Mouse (Mus musculus) 3T3-L1 (cell line): Measurements from ENCODE around the gene Lims1.
"Not testable (repeated sequence)": the region's sequence is repeated elsewhere in the genome, so short reads cannot be mapped to it uniquely, and the experiment has no call there.

ENCODE experiments used
- DNase-seq: peaks from one replicate; pipeline ENCODE4 v3.0.0-alpha.2; 2015; ENCODE audit warnings: low read depth, low spot score

Lims1 gene

DNA sequence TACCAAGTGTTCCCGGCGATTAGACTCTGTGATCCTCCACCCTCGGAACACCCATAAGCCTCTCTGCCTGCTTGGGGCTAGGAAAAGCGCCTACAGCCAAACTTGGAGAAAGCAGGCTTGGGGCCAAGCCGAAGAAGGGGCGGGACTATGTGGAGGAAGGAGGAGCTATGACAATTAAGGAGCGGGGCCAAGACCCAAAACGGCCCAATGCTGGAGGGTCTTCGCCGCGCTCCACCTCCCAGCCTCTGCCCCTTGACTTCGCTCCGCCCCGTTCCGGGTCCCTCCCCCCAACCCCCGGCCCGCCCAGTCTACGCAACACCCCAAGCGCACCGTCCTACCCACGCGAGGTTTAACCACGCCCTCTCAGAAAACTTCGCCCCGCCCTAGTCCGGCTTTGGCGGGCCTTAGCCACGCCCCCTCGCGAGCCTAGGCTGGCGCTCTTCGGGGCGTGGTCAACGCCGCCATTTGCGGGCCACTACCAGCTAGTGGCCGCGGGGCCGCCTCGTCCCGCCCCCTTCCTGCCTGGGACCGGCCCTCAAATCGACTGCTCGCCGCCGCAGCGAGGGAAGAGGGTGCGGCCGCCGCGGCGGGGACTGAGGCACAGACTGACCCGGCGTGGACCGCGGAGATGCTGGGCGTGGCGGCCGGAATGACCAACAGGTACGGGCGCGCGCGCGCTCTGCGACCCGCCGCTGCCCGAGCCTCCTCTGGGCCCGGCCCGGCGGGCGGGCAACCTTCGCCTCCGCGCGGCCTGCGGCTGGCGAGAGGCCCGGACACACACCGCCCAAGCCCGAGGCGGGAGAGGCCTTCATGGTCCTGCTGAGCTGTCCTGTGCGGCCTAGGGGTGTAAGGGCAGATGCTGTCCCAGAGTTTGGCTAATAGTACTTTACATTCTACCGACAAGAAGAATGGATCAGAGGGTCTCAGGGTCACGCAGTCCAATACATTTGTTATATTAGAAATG is at the start of gene Lims1:
Gene Lims1, plus strand, starts transcription at position 439 of the 964 bp plus-strand sequence.
- DNase-seq: peak; percentile 99

- no peak for DNase-seq
Observed at GRCm38 (mm10) chr10:58282238-58282637, 41.0 kb upstream of the Lims1 start.

DNA sequence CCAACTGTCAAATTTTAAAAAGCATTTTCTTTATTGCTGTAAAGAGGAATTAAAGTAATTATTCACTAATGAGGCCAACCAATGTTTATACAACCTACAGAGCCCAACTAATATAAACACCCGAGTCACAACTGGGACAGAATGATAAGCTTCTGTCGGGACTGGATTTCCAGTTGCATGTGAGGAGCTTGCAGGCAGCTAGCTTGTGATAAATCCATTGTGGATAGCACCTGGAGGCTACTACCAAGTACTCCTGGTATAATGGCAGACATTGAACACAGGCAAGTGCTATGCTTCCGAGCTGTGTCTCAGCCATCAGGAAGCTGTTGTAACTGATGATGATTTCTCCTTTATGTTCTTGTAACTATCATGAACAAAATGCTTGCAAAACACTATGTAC is 32.5 kb upstream of the Lims1 start:
- DNase-seq: no peak

GRCm38 (mm10) chr10:58294246-58294645 is 29.0 kb upstream of the Lims1 start:
- DNase-seq: no peak

DNA sequence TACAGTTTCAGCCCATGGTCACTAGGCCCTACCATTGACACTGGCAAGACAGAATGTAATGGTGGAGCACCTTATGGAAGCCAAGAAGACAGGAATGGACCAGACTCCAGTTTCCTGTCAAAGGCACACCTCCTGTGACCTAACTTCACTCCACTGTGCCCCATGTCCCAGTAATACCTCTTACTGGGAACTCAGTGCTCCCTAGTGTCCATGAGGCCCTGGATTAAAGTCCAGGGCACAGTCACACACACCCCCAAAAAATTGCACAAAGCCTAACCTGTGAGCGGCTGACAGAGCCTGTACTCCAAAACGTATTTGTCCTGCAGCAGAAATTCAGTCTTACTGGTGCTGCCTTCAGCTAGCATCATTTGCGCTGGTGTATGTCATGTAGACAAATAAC is 27.7 kb upstream of the Lims1 start:
- DNase-seq: no peak

DNA sequence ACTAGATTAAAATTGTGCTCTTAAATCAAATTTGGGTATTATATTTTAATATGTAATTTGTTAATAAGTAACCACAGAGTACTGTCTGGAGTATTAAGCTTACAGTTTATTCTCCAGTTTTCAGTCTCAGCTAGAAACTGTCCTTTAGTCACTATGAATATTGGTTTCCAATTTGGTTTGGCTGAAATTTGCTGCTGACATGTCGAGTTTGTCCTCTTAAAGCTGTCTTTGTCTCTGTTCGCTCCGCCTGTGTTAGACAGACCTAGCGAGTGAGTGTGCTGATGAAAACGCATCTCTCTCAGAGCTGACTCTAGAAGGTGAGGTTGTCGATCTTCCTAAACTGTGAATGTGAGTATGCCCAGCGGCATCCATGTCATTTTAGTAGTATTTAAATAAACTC is 18.3 kb upstream of the Lims1 start:
- no peak for DNase-seq

GRCm38 (mm10) chr10:58306897-58307296 is 16.4 kb upstream of the Lims1 start:
- DNase-seq: no peak

- DNase-seq: peak; percentile 73
Observed at GRCm38 (mm10) chr10:58310791-58311190, 12.5 kb upstream of the Lims1 start.

GRCm38 (mm10) chr10:58312887-58313286 is 10.4 kb upstream of the Lims1 start:
- DNase-seq: no peak

DNA sequence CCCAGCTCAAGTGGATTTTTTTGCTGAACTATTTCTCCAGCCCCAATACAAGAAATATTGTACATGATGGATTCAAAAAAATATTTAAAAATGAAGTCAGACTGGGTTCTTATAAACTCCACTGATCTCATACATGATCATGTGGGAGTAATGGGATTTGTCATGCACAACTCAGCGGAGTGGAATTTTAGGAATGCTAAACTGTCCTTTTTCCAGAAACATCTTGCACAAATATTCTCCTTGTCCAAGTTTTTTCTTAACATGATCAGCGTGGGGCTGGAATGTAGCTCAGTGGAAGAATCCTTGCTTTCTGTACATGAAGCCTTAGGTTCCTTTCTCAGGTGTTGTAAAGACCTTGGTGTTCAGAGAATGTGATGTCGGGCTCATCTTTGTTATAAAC is 2.4 kb upstream of the Lims1 start:
- DNase-seq: peak; percentile 86

DNA sequence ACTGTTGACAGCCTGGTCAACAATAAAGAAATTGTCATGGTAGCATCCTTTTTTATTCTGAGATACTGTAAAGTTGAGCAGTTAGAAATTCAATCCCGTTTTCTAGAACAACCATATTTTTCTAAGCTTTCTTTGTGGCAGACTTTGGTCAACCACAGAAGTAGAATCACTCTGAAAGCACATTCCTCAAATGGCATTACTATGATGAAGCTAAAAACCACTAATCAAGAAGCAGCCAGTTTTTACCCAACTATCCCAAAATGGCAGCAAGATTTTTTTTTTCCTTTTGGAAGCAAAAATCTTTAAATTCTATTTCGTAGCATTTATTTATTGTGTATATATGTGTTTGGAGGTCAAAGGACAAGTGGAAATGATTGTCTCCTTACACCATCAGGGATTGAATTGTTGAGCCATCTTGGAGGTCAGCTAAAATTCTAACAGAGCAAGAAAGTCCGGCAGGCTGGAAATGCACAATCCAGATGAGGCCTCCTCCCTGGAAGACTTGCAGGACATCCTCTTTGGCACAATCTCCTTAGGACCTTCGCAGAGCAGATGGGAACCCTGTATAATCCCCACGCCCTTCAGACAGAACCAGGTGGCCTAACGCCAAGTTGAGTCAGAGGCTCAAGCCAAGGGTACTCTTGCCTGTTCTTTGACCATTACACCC is 772 bp upstream of the Lims1 start:
- peak; percentile 84 for DNase-seq

DNA sequence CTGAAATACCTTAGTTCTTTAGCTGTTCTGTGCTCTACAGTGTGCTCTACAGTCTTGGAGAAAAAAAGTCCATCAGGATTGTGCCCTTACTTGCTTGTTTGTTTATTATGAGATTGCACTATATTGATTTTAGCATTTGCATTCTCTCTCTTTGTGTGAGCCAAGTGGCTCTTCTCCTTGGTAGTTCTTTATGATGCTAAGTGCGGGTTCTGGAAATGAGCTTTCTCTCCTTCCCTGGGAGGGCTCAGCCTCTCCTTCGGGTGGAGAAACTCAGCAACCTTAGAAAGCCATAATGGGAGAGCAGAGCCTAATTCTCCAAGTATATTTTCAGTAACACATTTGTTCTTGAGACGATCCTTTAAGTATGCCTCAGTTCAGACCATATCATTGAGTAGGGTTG is 3.0 kb downstream of the Lims1 start:
- no peak for DNase-seq

DNA sequence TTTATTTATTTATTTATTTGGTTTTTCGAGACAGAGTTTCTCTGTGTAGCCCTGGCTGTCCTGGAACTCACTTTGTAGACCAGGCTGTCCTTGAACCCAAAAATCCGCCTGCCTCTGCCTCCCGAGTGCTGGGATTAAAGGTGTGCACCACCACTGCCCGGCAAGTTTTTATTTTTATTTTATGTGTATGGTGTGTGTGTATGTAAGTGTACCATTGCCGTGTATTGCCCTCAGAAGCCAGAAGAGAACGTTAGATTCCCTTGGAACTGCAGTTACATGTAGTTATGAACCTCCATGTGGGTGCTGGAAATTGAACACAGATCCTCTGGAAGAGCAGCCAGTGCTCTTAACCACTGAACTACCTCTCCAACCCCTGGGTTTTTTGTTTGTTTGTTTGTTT is 4.6 kb downstream of the Lims1 start:
- DNase-seq: not testable (repeated sequence)

- no peak for DNase-seq
Observed at GRCm38 (mm10) chr10:58328517-58329108, 5.3 kb downstream of the Lims1 start.

DNA sequence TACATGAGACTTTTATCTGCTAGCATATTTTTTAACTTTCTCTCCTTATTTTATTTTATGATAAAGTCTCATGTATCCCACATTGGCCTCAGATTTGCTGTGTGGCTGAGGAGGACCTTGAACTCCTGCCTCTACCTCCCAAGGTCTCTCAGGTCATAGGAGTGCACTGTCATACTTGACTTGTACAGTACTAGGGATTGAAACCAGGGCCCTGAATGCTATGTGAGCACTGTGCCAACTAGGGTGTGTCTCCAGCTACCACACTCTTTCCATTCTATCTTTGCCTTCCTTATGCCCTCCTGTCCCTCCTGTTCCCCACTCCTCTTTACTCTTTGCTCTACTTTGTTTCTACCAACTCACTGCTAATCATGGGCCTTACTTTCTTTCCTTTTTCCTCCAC is 7.4 kb downstream of the Lims1 start:
- DNase-seq: peak; percentile 59

DNA sequence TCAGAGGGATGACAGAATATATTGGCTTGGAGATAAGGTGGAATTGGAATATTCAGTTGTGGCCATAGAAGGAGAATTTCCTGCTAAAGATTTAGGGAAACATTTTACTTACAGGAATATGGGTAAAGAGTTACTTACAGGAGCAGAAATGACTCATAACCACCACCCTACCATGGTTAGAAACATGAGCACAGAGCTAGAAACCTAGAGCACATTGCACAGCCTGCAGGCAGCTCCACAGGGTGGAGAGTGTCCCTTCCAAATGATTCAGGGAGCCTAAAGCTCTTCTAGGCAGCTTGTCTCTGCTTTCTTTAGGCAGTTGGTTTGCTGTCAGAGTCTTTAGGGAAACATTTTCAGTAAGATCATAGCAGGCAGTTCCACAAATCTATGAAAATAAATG is 8.5 kb downstream of the Lims1 start:
- peak; percentile 84 for DNase-seq

GRCm38 (mm10) chr10:58333414-58333813 is 10.1 kb downstream of the Lims1 start:
- DNase-seq: peak; percentile 83

DNA sequence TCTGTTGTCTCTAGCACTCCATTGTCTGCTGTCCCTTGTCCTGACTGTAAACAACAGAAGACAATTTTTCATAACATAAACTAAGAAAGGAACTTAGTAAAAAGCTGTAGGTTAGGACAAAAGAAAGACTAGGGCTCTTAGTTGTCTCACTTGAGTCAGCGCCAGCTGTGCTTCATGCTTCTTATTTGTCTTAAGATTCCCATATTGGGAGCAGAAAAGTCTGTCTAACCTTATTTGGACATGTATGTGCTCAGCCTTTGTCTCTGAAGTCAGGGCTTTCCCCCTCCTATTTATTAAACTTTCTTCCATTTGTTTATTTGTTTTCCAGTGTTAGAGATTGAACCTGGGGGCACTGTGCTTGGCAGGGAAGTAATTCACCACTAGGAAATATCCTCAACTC is 12.9 kb downstream of the Lims1 start:
- no peak for DNase-seq

DNA sequence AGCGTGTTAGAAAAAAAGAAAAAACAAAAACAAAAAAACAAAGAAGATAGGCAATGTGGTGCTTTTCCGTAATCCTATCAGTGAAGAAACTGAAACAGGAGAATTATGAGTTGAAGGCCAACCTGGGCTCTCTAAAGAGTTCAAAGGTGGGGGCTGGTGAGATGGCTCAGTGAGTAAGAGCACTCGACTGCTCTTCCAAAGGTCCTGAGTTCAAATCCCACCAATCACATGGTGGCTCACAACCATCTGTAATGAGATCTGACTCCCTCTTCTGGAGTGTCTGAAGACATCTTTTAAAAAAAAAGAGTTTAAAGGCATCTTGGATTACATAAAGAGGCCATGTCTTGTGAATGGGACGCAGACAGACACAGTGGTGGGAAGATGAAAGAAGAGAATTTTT is 13.8 kb downstream of the Lims1 start:
- DNase-seq: not testable (repeated sequence)

- DNase-seq: peak; percentile 50
Observed at GRCm38 (mm10) chr10:58338590-58338989, 15.3 kb downstream of the Lims1 start.

GRCm38 (mm10) chr10:58341685-58342084 is 18.4 kb downstream of the Lims1 start:
- no peak for DNase-seq

GRCm38 (mm10) chr10:58342199-58342598 is 18.9 kb downstream of the Lims1 start:
- no peak for DNase-seq
